Mouse (Mus musculus): Measurements from ENCODE around the gene Dact3. TPM values are rescaled to one million over a fixed set of nuclear protein-coding genes. Genes with fewer than 3 reads are reported as not detected.

The Dact3 gene
- total RNA-seq, 1 experiment = 4.5 TPM

- H3K4me1 ChIP-seq (ENCODE audit: control insufficient read depth in 2 of 2, insufficient read depth in 2 of 2, low read length in 2 of 2, poor library complexity in 1 of 2) = peaks cover 3 to 22% of the 10 kb centered on the region in 2 experiments; a peak in 3 of 4 replicates
- H3K4me3 ChIP-seq (ENCODE audit: insufficient read depth in 1 of 2, low read depth in 1 of 2, low read length in 2 of 2, poor library complexity in 1 of 2, severe bottlenecking in 1 of 2) = no peak overlapping the region
- TF ChIP-seq MAFK (IDR thresholded peaks at IDR 0.05; ENCODE audit: insufficient read depth, low read depth, low read length) (no peak), HCFC1 (IDR thresholded peaks at IDR 0.05; ENCODE audit: borderline replicate concordance, insufficient read depth, low read length) (no peak), CHD2 (IDR thresholded peaks at IDR 0.05; ENCODE audit: low read depth, low read length) (no peak), ZC3H11A (IDR thresholded peaks at IDR 0.05; ENCODE audit: borderline replicate concordance, low read depth, low read length) (no peak), ZNF384 (IDR thresholded peaks at IDR 0.05; ENCODE audit: low read depth, low read length) (no peak)
- DNase-seq (ENCODE audit: low read depth, low spot score) = no peak
- H3K9ac ChIP-seq (ENCODE audit: insufficient read depth, low read depth, low read length, poor library complexity, severe bottlenecking) = no peak overlapping the region
- in situ Hi-C loops (cut with MboI; ENCODE audit: low sequenced_read_pairs in 2 of 2, unreplicated experiment in 2 of 2) = no loop called here
- H3K27ac ChIP-seq (ENCODE audit: insufficient read depth, low read depth, low read length, poor library complexity, severe bottlenecking) = no peak overlapping the region; the same call in 1 of the 2 replicates
- no peaks in the 10 kb centered on the region for H3K9me3 ChIP-seq (ENCODE audit: control insufficient read depth, insufficient read depth, low read depth, low read length)
- H3K36me3 ChIP-seq (ENCODE audit: control insufficient read depth, insufficient read depth, low read length, poor library complexity, severe bottlenecking) = peaks cover 30% of the 10 kb centered on the region
Observed at GRCm38 (mm10) chr7:16841078-16841477, 34.0 kb upstream of the Dact3 start.

DNA sequence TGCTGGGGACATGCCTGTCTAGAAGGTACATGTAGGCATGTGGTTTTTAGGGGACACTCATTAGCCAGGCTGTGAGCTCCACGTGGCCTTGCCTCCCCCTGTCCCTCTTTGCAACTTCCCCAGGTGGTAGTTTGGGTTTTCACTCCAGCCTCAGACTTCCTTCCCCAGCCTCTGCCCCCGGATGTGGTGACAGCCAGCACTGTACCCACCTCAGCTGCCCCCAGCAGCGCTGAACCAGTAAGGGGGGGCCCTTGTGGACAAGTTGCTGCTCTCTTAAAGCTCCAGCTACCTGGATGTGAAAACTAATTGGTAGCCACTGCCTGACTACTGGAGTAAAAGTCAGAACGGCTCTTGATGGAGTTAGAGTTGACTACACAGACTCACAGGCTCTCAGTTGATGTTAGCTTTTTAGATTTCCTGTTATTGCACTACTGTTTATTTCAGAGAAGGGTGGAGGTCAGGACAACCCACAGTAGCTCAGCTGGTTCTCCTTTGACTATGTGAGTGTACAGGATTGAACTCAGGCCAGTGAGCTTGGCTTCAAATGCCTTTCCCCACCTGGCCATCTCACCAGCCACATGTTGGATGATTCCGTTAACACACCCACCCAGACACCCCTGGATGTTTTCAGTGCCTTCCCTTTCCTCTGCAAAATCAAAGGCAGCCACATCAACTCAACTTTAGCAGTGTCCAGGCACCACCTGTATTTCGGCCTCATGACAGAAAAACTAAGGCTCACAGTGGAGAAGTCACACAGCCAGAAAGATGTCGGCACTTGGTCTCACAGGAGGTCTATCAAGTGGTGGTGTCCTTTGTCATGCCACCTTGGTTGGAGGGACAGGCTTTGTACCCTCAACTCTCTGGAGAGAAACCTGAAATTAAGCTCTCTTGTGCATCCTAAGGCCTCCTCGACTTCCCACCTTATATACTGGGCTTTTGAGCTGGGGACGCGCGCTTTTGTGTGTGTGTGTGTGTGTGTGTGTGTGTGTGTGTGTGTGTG is 33.3 kb upstream of the Dact3 start:
- Histone ChIP-seq H3K4me1 (ENCODE audit: control insufficient read depth in 2 of 2, insufficient read depth in 2 of 2, low read length in 2 of 2, poor library complexity in 1 of 2) (peaks cover 3 to 22% of the 10 kb centered on the region in 2 experiments; a peak in 3 of 4 replicates), H3K9ac (ENCODE audit: insufficient read depth, low read depth, low read length, poor library complexity, severe bottlenecking) (no peak overlapping the region), H3K27ac (ENCODE audit: insufficient read depth, low read depth, low read length, poor library complexity, severe bottlenecking) (no peak overlapping the region), H3K9me3 (ENCODE audit: control insufficient read depth, insufficient read depth, low read depth, low read length) (no peaks in the 10 kb centered on the region), H3K4me3 (ENCODE audit: insufficient read depth in 1 of 2, low read depth in 1 of 2, low read length in 2 of 2, poor library complexity in 1 of 2, severe bottlenecking in 1 of 2) (no peak overlapping the region; a peak in 1 of 4 replicates), H3K36me3 (ENCODE audit: control insufficient read depth, insufficient read depth, low read length, poor library complexity, severe bottlenecking) (peaks cover 30% of the 10 kb centered on the region)
- DNase-seq (ENCODE audit: low read depth, low spot score) = no peak
- in situ Hi-C loops (cut with MboI; ENCODE audit: low sequenced_read_pairs in 2 of 2, unreplicated experiment in 2 of 2) = no loop called here
- TF ChIP-seq ZC3H11A (IDR thresholded peaks at IDR 0.05; ENCODE audit: borderline replicate concordance, low read depth, low read length) (no peak), MAFK (IDR thresholded peaks at IDR 0.05; ENCODE audit: insufficient read depth, low read depth, low read length) (no peak), HCFC1 (IDR thresholded peaks at IDR 0.05; ENCODE audit: borderline replicate concordance, insufficient read depth, low read length) (no peak), CHD2 (IDR thresholded peaks at IDR 0.05; ENCODE audit: low read depth, low read length) (no peak), ZNF384 (IDR thresholded peaks at IDR 0.05; ENCODE audit: low read depth, low read length) (no peak)

DNA sequence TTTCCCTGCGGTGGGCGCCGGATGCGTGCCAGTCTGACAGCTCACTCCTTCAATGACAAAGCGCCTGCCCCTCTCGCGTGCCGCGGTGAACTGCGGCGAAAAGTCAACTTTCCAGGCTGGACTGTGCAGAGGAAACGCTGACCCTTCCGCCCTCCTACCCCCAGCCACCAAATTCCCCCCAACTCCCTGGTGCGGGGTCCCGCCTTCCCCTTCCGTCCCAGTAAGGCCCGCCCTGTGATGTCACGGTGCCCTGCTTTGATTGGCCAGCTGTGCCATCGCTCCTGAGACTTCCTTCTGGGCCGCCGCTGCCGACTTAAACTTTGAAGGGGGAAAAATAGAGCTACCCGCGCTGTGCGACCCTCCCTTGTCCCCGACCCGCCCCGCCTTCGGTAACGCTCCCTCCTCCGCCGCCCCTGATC is 32.5 kb upstream of the Dact3 start, which contains the start of gene Prkd2:
Prkd2 (plus strand) TSS at position 258 of the 419 bp plus-strand sequence.
- peak within 1 kb of the TSS; percentile 72 for H3K9ac ChIP-seq (ENCODE audit: insufficient read depth, low read depth, low read length, poor library complexity, severe bottlenecking)
- peak; percentile 56 for DNase-seq (ENCODE audit: low read depth, low spot score)
- no peak for TF ChIP-seq HCFC1 (IDR thresholded peaks at IDR 0.05; ENCODE audit: borderline replicate concordance, insufficient read depth, low read length)
- no peak for TF ChIP-seq ZC3H11A (IDR thresholded peaks at IDR 0.05; ENCODE audit: borderline replicate concordance, low read depth, low read length)
- no peak for TF ChIP-seq MAFK (IDR thresholded peaks at IDR 0.05; ENCODE audit: insufficient read depth, low read depth, low read length)
- no peak for TF ChIP-seq ZNF384 (IDR thresholded peaks at IDR 0.05; ENCODE audit: low read depth, low read length)
- no peak for TF ChIP-seq CHD2 (IDR thresholded peaks at IDR 0.05; ENCODE audit: low read depth, low read length)
- H3K36me3 ChIP-seq (ENCODE audit: control insufficient read depth, insufficient read depth, low read length, poor library complexity, severe bottlenecking) = peaks cover 27% of the 10 kb centered on the region
- in situ Hi-C loops (cut with MboI; ENCODE audit: low sequenced_read_pairs in 2 of 2, unreplicated experiment in 2 of 2) = no loop called here
- no peaks in the 10 kb centered on the region for H3K9me3 ChIP-seq (ENCODE audit: control insufficient read depth, insufficient read depth, low read depth, low read length)
- peak within 1 kb of the TSS; percentile 67 to 99 for H3K4me3 ChIP-seq (ENCODE audit: insufficient read depth in 1 of 2, low read depth in 1 of 2, low read length in 2 of 2, poor library complexity in 1 of 2, severe bottlenecking in 1 of 2)
- peaks cover 3 to 22% of the 10 kb centered on the region in 2 experiments; a peak in 3 of 4 replicates for H3K4me1 ChIP-seq (ENCODE audit: control insufficient read depth in 2 of 2, insufficient read depth in 2 of 2, low read length in 2 of 2, poor library complexity in 1 of 2)
- no peak within 1 kb of the TSS for H3K27ac ChIP-seq (ENCODE audit: insufficient read depth, low read depth, low read length, poor library complexity, severe bottlenecking)

GRCm38 (mm10) chr7:16843441-16844171 is 31.5 kb upstream of the Dact3 start:
- Histone ChIP-seq H3K36me3 (ENCODE audit: control insufficient read depth, insufficient read depth, low read length, poor library complexity, severe bottlenecking) (peaks cover 19% of the 10 kb centered on the region), H3K9me3 (ENCODE audit: control insufficient read depth, insufficient read depth, low read depth, low read length) (no peaks in the 10 kb centered on the region), H3K27ac (ENCODE audit: insufficient read depth, low read depth, low read length, poor library complexity, severe bottlenecking) (no peak overlapping the region), H3K4me1 (ENCODE audit: control insufficient read depth in 2 of 2, insufficient read depth in 2 of 2, low read length in 2 of 2, poor library complexity in 1 of 2) (peaks cover 3 to 22% of the 10 kb centered on the region in 2 experiments; a peak in 3 of 4 replicates), H3K4me3 (ENCODE audit: insufficient read depth in 1 of 2, low read depth in 1 of 2, low read length in 2 of 2, poor library complexity in 1 of 2, severe bottlenecking in 1 of 2) (peak overlapping the region; percentile 67 to 99), H3K9ac (ENCODE audit: insufficient read depth, low read depth, low read length, poor library complexity, severe bottlenecking) (peak overlapping the region; percentile 72)
- in situ Hi-C loops (cut with MboI; ENCODE audit: low sequenced_read_pairs in 2 of 2, unreplicated experiment in 2 of 2) = no loop called here
- DNase-seq (ENCODE audit: low read depth, low spot score) = no peak
- TF ChIP-seq MAFK (IDR thresholded peaks at IDR 0.05; ENCODE audit: insufficient read depth, low read depth, low read length) (no peak), CHD2 (IDR thresholded peaks at IDR 0.05; ENCODE audit: low read depth, low read length) (no peak), ZC3H11A (IDR thresholded peaks at IDR 0.05; ENCODE audit: borderline replicate concordance, low read depth, low read length) (no peak), ZNF384 (IDR thresholded peaks at IDR 0.05; ENCODE audit: low read depth, low read length) (no peak), HCFC1 (IDR thresholded peaks at IDR 0.05; ENCODE audit: borderline replicate concordance, insufficient read depth, low read length) (no peak)
